Mouse (Mus musculus) MN1 (cell line): Measurements from ENCODE around the gene Rfx3.

Experiments used
- DNase-seq: peaks from one replicate; pipeline ENCODE4 v3.0.0-alpha.2; 2016; ENCODE audit warnings: low spot score

Rfx3 gene

DNA sequence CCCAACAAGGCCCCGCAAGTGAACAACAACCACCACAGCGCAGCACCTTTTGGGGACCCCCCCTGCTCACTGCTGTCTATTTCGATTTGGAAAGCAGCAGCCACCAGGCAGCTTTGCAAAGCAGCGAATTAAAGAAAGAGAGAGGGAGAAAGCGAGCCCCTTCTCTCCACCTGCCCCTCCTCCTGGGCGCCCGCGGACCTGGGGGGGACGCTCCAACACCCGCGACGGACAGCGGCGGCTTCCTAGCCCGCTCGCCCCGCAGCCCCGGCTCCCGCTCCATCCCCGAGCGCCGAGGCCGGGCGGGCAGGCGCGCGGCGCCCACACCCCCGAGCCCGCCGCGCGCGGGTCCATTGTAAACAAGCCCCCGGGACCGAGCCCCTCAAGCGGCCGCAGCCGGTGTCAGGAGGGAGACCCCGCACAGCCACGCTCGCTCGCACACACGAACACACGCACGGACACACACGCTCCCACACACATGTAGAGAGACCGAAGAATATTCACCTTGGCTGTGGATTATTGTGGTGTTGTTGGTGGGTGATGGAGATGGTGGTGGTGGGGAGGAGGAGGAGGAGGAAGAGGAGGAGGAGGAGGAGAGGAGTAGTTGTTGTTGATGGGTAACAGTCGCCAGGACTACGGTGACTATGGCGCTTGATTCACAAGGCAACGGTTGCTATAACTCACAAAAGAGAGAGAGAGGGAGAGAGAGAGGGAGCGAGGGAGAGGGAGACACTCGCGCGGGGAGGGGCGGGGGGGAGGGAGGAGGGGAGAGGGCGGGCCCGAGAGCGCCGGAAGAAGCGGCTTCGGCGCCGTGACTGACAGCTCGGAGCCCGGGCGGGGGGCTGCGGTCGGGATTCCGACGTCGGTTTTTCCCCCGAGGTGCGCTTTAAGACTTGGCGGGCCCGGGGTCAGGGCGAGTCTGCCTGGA is at the start of gene Rfx3:
Rfx3 (minus strand) TSS at position 696 of the 925 bp plus-strand sequence.
- peak; percentile 83 for DNase-seq

- no peak for DNase-seq
Observed at GRCm38 (mm10) chr19:28052058-28052457, 41.1 kb upstream of the Rfx3 start.

DNA sequence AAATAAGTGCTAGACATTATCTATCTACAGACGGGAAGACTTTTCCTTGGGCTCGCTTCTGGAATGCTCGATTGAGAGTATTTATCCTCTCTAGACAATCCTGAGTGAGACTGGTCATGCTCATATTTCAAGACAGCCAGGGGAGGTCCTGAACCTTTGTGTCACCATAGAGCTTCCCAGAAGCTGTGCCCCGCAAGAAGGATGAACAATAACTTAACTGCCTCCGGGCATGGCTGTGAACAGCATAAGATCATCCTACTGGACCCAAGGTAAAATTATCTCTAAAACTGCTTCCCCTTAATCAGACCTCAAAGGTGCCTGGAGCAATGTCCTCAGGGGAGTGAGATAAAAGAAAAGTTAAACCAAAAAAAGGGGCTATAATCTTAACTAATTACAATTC is 40.6 kb upstream of the Rfx3 start:
- no peak for DNase-seq

DNA sequence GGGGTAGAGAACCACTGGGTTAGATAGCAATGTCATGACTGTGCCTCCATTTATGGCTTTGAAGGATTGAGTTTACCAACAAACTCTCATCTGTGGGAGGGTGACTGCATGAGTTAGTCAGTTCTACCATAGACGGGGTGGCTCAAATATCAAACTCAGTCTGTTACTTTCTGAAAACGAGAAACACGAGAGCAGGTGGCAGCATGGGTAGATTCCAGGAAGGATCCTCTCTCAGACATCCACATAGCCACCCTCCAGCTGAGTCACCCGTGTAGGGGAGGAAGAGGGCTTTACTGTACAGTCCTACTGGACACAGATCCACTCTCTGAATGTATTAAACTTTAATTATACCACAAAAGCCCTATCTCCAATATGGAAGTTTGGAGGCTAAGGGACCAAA is 38.3 kb upstream of the Rfx3 start:
- DNase-seq = no peak

DNA sequence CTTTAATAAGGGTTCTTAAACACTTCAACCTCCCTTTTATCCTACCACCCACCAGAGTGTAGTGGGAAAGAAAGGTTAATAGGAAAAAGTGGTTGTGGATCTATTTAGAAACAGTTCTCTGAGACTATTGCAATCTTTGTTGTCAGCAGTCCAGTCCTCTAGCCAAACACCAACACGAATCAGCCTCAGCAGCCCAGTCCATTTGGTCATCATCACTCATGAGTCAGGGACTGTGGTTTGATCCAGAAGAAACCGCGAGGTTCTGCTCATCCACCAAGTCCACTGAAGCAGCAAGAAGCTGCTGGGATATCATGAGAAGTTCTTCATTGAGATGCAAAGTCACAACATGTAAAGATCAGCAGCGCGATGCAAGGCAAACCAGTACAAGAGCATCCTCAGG is 35.8 kb upstream of the Rfx3 start:
- DNase-seq = no peak

- no peak for DNase-seq
Observed at GRCm38 (mm10) chr19:28044950-28045349, 34.0 kb upstream of the Rfx3 start.

GRCm38 (mm10) chr19:28011718-28012499 is 943 bp upstream of the Rfx3 start:
- DNase-seq = peak; percentile 63

GRCm38 (mm10) chr19:28011396-28011717 is 391 bp upstream of the Rfx3 start:
- DNase-seq = peak; percentile 94

DNA sequence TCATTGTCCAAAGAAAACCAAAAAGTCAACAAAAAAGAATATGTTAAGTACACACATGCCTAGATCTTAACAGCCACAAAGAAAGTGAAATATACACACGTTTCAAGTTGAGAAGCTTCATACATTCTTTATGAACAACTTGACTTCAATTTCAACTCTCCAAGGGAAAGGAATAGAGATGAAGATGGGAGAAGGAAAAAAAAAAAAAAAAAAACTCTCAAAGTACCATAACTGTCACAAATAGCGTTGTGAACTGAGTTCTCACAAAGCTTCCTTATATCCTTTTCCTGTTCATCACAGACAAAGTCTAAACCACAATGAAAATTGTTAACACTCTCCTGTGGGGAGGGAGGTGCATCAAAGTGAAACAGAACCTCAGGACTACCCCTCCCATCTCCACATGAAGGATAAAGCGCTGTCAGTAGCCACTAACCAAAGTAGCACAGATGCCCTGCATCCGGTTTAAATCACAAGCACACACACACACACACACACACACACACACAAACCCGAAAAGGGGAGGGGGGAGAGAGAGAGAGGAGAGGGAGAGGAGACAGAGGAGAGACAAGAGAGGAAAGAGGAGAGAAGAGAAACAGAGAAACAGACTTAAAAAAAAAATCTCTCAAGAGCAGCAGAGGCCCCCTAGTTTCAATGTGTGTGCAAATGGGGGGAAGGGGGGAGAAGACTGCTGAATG is 1.2 kb downstream of the Rfx3 start:
- DNase-seq = peak; percentile 64

DNA sequence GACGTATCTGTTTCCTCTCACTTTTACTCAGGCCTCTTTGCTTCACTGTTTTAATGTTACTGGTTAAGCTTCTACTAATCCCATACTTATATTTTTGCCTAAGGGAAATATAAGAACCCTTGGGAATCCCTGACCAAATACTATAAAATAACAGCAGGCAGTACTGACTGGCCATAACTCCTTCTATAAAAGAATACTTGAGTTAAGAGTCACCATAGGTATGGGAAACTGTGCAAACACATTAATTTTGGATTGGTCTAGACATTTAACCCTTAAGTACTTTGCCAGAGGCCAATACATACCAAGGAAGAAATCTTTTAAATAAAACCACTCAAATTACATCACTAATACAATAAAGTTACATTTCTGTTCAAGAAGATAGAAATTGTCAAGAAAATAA is 6.8 kb downstream of the Rfx3 start:
- DNase-seq = no peak

GRCm38 (mm10) chr19:28003474-28003873 is 7.5 kb downstream of the Rfx3 start:
- no peak for DNase-seq

GRCm38 (mm10) chr19:28002708-28003107 is 8.3 kb downstream of the Rfx3 start:
- no peak for DNase-seq

DNA sequence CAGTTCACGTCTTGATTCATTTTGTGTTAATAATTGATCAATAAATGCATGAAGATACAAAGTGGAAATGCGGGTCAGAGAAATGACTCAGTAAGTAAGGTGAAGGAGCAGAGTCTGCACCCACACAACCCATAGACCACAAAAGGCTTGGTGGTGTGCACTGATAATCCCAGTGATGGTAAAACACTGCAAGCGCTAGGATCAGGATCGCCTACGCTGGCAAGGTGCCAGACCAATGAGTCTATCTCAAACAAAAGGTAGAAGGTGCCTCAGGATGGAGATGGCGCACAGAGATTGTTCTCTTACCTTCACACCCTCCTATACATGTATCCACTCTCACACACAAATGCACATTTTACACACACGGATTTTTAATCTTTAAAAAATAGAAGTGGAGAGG is 18.2 kb downstream of the Rfx3 start:
- DNase-seq = no peak

DNA sequence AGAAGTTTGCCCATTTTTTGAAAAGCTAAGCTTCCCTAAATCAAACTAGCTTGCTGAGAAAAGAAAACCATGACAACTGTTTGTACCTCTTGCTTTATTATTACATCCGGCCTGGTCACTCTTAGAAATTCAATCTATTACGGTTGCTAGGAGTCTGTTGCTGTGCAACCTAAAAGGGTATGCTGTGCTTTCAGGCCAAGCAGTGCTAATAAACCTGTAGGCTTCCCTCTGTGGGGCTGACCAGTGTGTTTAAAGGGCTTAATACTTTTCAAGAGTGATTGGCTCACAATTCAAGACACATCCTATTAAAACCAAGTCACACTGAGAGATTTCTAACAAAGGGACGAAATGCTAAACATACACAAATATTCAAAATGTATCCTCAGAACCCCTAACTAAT is 22.2 kb downstream of the Rfx3 start:
- no peak for DNase-seq

DNA sequence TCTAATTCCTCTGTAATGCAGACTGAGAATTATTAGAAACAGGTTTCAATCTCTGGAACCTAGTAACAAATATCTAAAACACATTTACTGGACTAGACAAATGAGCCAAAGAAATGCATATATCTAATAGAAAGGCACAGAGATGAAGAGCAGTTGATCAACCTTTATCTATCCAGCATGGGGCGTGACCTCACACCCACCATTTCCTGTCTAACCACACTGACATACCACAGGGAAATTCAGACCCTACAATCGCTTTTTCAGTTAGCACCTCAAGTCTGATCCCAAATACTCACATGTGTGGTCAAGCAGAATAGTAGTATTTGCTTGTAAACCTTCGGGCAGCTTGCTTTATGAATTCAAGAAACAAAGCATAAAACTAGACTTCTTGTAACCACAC is 43.4 kb downstream of the Rfx3 start:
- DNase-seq = no peak

DNA sequence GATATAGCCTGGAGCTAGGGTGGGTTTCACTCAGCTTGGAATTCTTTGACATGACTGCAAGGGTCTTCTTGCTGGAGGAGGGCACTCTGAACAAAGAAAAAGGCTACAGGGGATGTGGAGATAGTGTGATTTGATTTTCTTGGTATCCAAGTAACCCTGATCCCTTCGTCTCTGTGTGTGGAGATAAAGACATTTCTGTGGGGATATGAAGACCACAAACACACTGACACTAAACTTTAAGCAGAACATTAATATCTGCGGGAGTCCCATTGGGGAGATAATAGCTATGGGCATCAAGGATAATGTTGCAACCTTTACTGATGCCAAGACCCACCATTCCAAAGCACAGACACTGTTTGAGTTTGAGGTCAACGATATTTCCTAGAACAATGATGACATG is 49.7 kb downstream of the Rfx3 start:
- no peak for DNase-seq

GRCm38 (mm10) chr19:27935453-27935852 is 75.5 kb downstream of the Rfx3 start:
- peak; percentile 6 for DNase-seq

DNA sequence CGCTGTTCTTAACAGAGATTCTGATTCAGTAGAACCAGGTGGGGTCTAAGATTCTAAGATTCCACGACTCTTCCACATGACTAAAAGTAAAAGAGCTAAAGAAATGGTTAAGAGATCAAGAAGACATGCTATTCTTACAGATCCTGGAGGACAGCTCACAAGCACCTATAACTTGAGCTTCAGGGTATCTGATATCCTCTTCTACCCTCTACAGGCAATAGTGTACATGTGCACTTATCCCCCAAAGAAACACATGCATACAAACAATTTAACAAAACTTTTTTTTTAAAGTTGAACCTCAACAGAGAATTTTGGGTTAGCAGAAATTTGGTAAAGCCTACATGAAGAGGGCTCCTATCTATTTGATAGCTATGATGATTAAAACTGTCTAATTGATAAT is 79.8 kb downstream of the Rfx3 start:
- DNase-seq = no peak

DNA sequence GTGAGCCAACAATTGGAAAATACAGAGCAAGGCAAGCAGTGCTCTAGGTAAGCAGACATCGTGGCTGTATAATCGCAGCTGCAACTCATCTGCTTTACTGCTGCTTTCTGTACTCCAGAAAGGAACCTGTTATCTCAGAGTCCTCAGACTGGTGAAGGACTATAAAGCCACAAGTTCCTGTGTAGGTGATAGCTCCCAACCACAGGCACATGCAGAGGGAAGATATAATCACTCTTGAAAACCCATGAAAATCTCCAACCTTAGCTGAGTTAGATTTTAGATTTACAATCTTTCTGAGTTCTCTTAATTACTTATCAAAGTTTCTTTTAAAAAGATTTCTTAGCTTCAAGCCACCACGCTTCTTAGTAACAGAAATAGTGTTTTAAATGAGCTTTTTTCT is 84.6 kb downstream of the Rfx3 start:
- DNase-seq = no peak

GRCm38 (mm10) chr19:27919040-27919439 is 91.9 kb downstream of the Rfx3 start:
- no peak for DNase-seq

DNA sequence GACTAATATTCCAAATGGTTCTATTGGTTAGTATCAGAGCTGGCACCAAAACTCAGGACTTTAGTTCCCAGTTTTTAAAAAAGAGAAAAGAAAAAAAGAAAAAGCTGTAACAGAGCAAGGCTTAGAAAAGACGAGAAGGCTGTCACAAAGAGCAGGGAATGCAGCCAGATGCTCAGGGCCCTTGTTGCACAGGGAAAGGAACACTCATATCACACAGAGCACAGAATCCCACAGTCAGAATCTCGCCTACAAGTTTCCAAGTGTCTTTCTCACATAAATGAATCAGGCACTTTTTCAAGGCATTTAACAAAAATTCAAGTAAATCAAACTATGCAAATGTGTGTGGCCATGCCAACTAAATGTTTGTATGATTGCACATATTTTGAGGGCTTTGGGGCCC is 94.5 kb downstream of the Rfx3 start:
- DNase-seq = no peak

DNA sequence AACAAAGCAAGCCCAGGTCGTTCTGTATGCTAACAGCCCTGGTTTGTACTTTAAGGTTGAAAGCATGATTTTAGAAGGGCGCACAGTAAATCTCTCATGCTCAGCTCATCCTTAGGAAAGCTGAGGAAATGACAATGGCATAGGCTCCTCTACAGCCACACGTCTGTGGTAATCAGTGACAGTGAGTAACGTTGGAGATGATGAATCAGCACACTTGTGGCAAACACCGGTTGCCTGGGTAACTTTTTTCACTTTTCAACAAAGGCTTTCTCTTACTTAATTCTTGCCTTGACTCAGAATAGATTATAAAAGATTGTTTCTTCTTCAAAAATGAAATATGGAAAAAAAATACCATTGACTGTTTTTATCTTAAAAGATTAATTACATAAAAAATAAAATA is 104.0 kb downstream of the Rfx3 start:
- peak; percentile 22 for DNase-seq

- no peak for DNase-seq
Observed at GRCm38 (mm10) chr19:27905976-27906375, 105.0 kb downstream of the Rfx3 start.
